Mouse (Mus musculus) MEL (cell line): ENCODE results near the gene Gng12. TPM values are rescaled to one million over a fixed set of nuclear protein-coding genes. Genes with fewer than 3 reads are reported as not detected.

ENCODE experiments used
- DNase-seq: peaks from one replicate; pipeline ENCODE4 v3.0.0; 2011; ENCODE audit warnings: low read depth, low spot score
- H3K27ac ChIP-seq: 2 replicates; pipeline ENCODE4 v1.5.1; 2012; ENCODE audit warnings: low read depth, mild to moderate bottlenecking, control low read depth, low read length, moderate library complexity; ENCODE audit not compliant: control insufficient read depth
- H3K27me3 ChIP-seq, 2 experiments: fragments of 150-350 bp in 1 of 2; sonication (generic) in 1 of 2; 2 replicates each; pipeline ENCODE4 v1.6.1; 2012; ENCODE audit warnings: low read length in 2 of 2, mild to moderate bottlenecking in 2 of 2, improper control_type of control experiment in 1 of 2, moderate library complexity in 1 of 2; ENCODE audit not compliant: insufficient read depth in 2 of 2, control insufficient read depth in 1 of 2
- H3K36me3 ChIP-seq, 2 experiments: 2 replicates each; pipeline ENCODE4 v1.6.1; 2012 to 2014; ENCODE audit warnings: low read length in 2 of 2, improper control_type of control experiment in 1 of 2, inconsistent platforms in 1 of 2, mild to moderate bottlenecking in 1 of 2; ENCODE audit not compliant: insufficient read depth in 2 of 2, control insufficient read depth in 1 of 2
- H3K4me1 ChIP-seq, 2 experiments: fragments of 150-350 bp in 1 of 2; sonication (generic) in 1 of 2; 2 replicates each; pipeline ENCODE4 v1.6.1; 2012; ENCODE audit warnings: low read length in 2 of 2, improper control_type of control experiment in 1 of 2, mild to moderate bottlenecking in 1 of 2; ENCODE audit not compliant: insufficient read depth in 2 of 2, control insufficient read depth in 1 of 2
- H3K4me3 ChIP-seq, 2 experiments: fragments of 150-350 bp in 1 of 2; sonication (generic) in 1 of 2; 2 replicates each; pipeline ENCODE4 v1.5.1; 2012; ENCODE audit warnings: low read depth in 2 of 2, low read length in 2 of 2, mild to moderate bottlenecking in 2 of 2, moderate library complexity in 2 of 2, control low read depth in 1 of 2, improper control_type of control experiment in 1 of 2; ENCODE audit not compliant: control insufficient read depth in 1 of 2, insufficient read depth in 1 of 2
- H3K79me2 ChIP-seq: 2 replicates; pipeline ENCODE4 v1.6.1; 2012; ENCODE audit warnings: mild to moderate bottlenecking, low read length, moderate library complexity; ENCODE audit not compliant: control insufficient read depth, poor library complexity, insufficient read depth
- H3K9ac ChIP-seq: 2 replicates; pipeline ENCODE4 v1.6.1; 2012; ENCODE audit warnings: low read depth, mild to moderate bottlenecking, control low read depth, low read length, moderate library complexity; ENCODE audit not compliant: control insufficient read depth, poor library complexity, severe bottlenecking
- H3K9me3 ChIP-seq: fragments of 150-350 bp; sonication (generic); replicated peaks from 2 replicates; pipeline ENCODE4 v1.6.1; 2012; ENCODE audit warnings: mild to moderate bottlenecking, low read length, improper control_type of control experiment, moderate library complexity; ENCODE audit not compliant: insufficient read depth
- BHLHE40 ChIP-seq: IDR thresholded peaks from 2 replicates; pipeline ENCODE4 v1.6.1; 2012; ENCODE audit warnings: low read depth, mild to moderate bottlenecking, inconsistent platforms, low read length, improper control_type of control experiment, borderline replicate concordance
- CHD1 ChIP-seq: IDR thresholded peaks from 2 replicates; pipeline ENCODE4 v1.6.1; 2012; ENCODE audit warnings: low read depth, mild to moderate bottlenecking, inconsistent platforms, low read length, improper control_type of control experiment
- CHD2 ChIP-seq: IDR thresholded peaks from 2 replicates; pipeline ENCODE4 v1.6.1; 2011; ENCODE audit warnings: low read length, improper control_type of control experiment
- CTCF ChIP-seq, 3 experiments: IDR thresholded peaks in 2 of 3; conservative IDR thresholded peaks in 1 of 3; 2 replicates each; pipeline ENCODE4 v1.5.1; 2011 to 2012; ENCODE audit warnings: low read length in 3 of 3, low read depth in 2 of 3, mild to moderate bottlenecking in 2 of 3, improper control_type of control experiment in 1 of 3, inconsistent platforms in 1 of 3, mixed read lengths in 1 of 3, moderate library complexity in 1 of 3; ENCODE audit not compliant: control insufficient read depth in 1 of 3, insufficient read depth in 1 of 3, poor library complexity in 1 of 3, severe bottlenecking in 1 of 3
- E2F4 ChIP-seq: IDR thresholded peaks from 2 replicates; pipeline ENCODE4 v1.6.1; 2011; ENCODE audit warnings: low read depth, low read length, improper control_type of control experiment, borderline replicate concordance
- ELF1 ChIP-seq: IDR thresholded peaks from 2 replicates; pipeline ENCODE4 v1.6.1; 2014; ENCODE audit warnings: low read depth, mild to moderate bottlenecking, inconsistent platforms, low read length, improper control_type of control experiment, moderate library complexity
- EP300 ChIP-seq, 2 experiments: IDR thresholded peaks; 2 replicates each; pipeline ENCODE4 v1.6.1; 2011; ENCODE audit warnings: improper control_type of control experiment in 2 of 2, low read length in 2 of 2, low read depth in 1 of 2, mild to moderate bottlenecking in 1 of 2
- ETS1 ChIP-seq: IDR thresholded peaks from 2 replicates; pipeline ENCODE4 v1.6.1; 2012; ENCODE audit warnings: low read depth, mild to moderate bottlenecking, inconsistent platforms, low read length, improper control_type of control experiment, moderate library complexity
- GATA1 ChIP-seq: IDR thresholded peaks from 2 replicates; pipeline ENCODE4 v1.6.1; 2011; ENCODE audit warnings: low read depth, low read length, improper control_type of control experiment
- HCFC1 ChIP-seq: IDR thresholded peaks from 2 replicates; pipeline ENCODE4 v1.6.1; 2012; ENCODE audit warnings: low read depth, mild to moderate bottlenecking, inconsistent platforms, low read length, improper control_type of control experiment, moderate library complexity
- JUND ChIP-seq: IDR thresholded peaks from 2 replicates; pipeline ENCODE4 v1.6.1; 2011; ENCODE audit warnings: low read depth, mild to moderate bottlenecking, improper control_type of control experiment, low read length
- KAT2A ChIP-seq: conservative IDR thresholded peaks from 2 replicates; pipeline ENCODE4 v1.6.1; 2012; ENCODE audit warnings: low read depth, low read length, improper control_type of control experiment, inconsistent platforms
- MAFK ChIP-seq: IDR thresholded peaks from 2 replicates; pipeline ENCODE4 v1.6.1; 2011; ENCODE audit warnings: low read depth, mild to moderate bottlenecking, low read length, improper control_type of control experiment, borderline replicate concordance
- MAX ChIP-seq: IDR thresholded peaks from 2 replicates; pipeline ENCODE4 v1.6.1; 2011; ENCODE audit warnings: low read length, improper control_type of control experiment
- MAZ ChIP-seq: IDR thresholded peaks from 2 replicates; pipeline ENCODE4 v1.6.1; 2012; ENCODE audit warnings: low read depth, mild to moderate bottlenecking, inconsistent platforms, low read length, improper control_type of control experiment
- MEF2A ChIP-seq: IDR thresholded peaks from 2 replicates; pipeline ENCODE4 v1.6.1; 2014; ENCODE audit warnings: low read depth, mild to moderate bottlenecking, inconsistent platforms, low read length, improper control_type of control experiment; ENCODE audit not compliant: poor library complexity, insufficient replicate concordance, severe bottlenecking; ENCODE audit errors: extremely low read depth
- MXI1 ChIP-seq: IDR thresholded peaks from 2 replicates; pipeline ENCODE4 v1.6.1; 2011; ENCODE audit warnings: mild to moderate bottlenecking, low read depth, low read length, improper control_type of control experiment
- MYB ChIP-seq: IDR thresholded peaks from 2 replicates; pipeline ENCODE4 v1.6.1; 2011; ENCODE audit warnings: mild to moderate bottlenecking, low read depth, low read length, improper control_type of control experiment
- MYC ChIP-seq: IDR thresholded peaks from 2 replicates; pipeline ENCODE4 v1.6.1; 2011; ENCODE audit warnings: low read depth, mild to moderate bottlenecking, low read length, improper control_type of control experiment, moderate library complexity
- NELFE ChIP-seq: IDR thresholded peaks from 2 replicates; pipeline ENCODE4 v1.6.1; 2011; ENCODE audit warnings: low read depth, low read length, improper control_type of control experiment
- NRF1 ChIP-seq: IDR thresholded peaks from 2 replicates; pipeline ENCODE4 v1.6.1; 2014; ENCODE audit warnings: low read depth, mild to moderate bottlenecking, inconsistent platforms, low read length, improper control_type of control experiment, moderate library complexity; ENCODE audit not compliant: poor library complexity, insufficient read depth, severe bottlenecking
- POLR2A ChIP-seq, 2 experiments: IDR thresholded peaks; 2 replicates each; pipeline ENCODE4 v1.6.1; 2011 to 2012; ENCODE audit warnings: low read length in 2 of 2, mild to moderate bottlenecking in 2 of 2, control low read depth in 1 of 2, improper control_type of control experiment in 1 of 2, low read depth in 1 of 2, moderate library complexity in 1 of 2; ENCODE audit not compliant: control insufficient read depth in 1 of 2, insufficient read depth in 1 of 2, poor library complexity in 1 of 2
- POLR2AphosphoS2 ChIP-seq: IDR thresholded peaks from 2 replicates; pipeline ENCODE4 v1.6.1; 2011; ENCODE audit warnings: low read length, improper control_type of control experiment
- POLR2AphosphoS5 ChIP-seq: IDR thresholded peaks from 2 replicates; pipeline ENCODE4 v1.6.1; 2012; ENCODE audit warnings: low read depth, borderline replicate concordance, mild to moderate bottlenecking, inconsistent platforms, low read length, moderate library complexity, mixed read lengths
- RAD21 ChIP-seq: IDR thresholded peaks from 2 replicates; pipeline ENCODE4 v1.6.1; 2011; ENCODE audit warnings: mild to moderate bottlenecking, low read depth, low read length, improper control_type of control experiment
- RCOR1 ChIP-seq: IDR thresholded peaks from 2 replicates; pipeline ENCODE4 v1.6.1; 2012; ENCODE audit warnings: low read depth, mild to moderate bottlenecking, inconsistent platforms, low read length, improper control_type of control experiment
- SIN3A ChIP-seq: IDR thresholded peaks from 2 replicates; pipeline ENCODE4 v1.6.1; 2012; ENCODE audit warnings: low read length, improper control_type of control experiment, inconsistent platforms
- SMC3 ChIP-seq: IDR thresholded peaks from 2 replicates; pipeline ENCODE4 v1.6.1; 2011; ENCODE audit warnings: low read depth, low read length, improper control_type of control experiment
- TAL1 ChIP-seq: IDR thresholded peaks from 2 replicates; pipeline ENCODE4 v1.6.1; 2012; ENCODE audit warnings: mild to moderate bottlenecking, inconsistent platforms, low read length, moderate library complexity, mixed read lengths
- TCF12 ChIP-seq: IDR thresholded peaks from 2 replicates; pipeline ENCODE4 v1.6.1; 2014; ENCODE audit warnings: low read depth, mild to moderate bottlenecking, inconsistent platforms, low read length, improper control_type of control experiment, moderate library complexity
- UBTF ChIP-seq: IDR thresholded peaks from 2 replicates; pipeline ENCODE4 v1.6.1; 2012; ENCODE audit warnings: low read depth, mild to moderate bottlenecking, inconsistent platforms, low read length, improper control_type of control experiment, moderate library complexity, borderline replicate concordance; ENCODE audit not compliant: insufficient read depth
- USF1 ChIP-seq: IDR thresholded peaks from 2 replicates; pipeline ENCODE4 v1.6.1; 2014; ENCODE audit warnings: low read depth, mild to moderate bottlenecking, inconsistent platforms, low read length, improper control_type of control experiment, moderate library complexity
- USF2 ChIP-seq, 2 experiments: IDR thresholded peaks; 2 replicates each; pipeline ENCODE4 v1.6.1; 2011 to 2012; ENCODE audit warnings: improper control_type of control experiment in 2 of 2, low read length in 2 of 2, borderline replicate concordance in 1 of 2, inconsistent platforms in 1 of 2, low read depth in 1 of 2, mild to moderate bottlenecking in 1 of 2; ENCODE audit not compliant: insufficient read depth in 1 of 2
- ZC3H11A ChIP-seq: IDR thresholded peaks from 2 replicates; pipeline ENCODE4 v1.6.1; 2012; ENCODE audit warnings: low read depth, mild to moderate bottlenecking, inconsistent platforms, low read length, improper control_type of control experiment
- ZKSCAN1 ChIP-seq: IDR thresholded peaks from 2 replicates; pipeline ENCODE4 v1.6.1; 2012; ENCODE audit warnings: low read depth, mild to moderate bottlenecking, inconsistent platforms, low read length, improper control_type of control experiment, moderate library complexity
- ZMIZ1 ChIP-seq: IDR thresholded peaks from 2 replicates; pipeline ENCODE4 v1.6.1; 2012; ENCODE audit warnings: low read depth, mild to moderate bottlenecking, inconsistent platforms, low read length, improper control_type of control experiment, moderate library complexity
- ZNF384 ChIP-seq: IDR thresholded peaks from 2 replicates; pipeline ENCODE4 v1.6.1; 2012; ENCODE audit warnings: low read depth, mild to moderate bottlenecking, inconsistent platforms, low read length, improper control_type of control experiment
- polyA plus RNA-seq, 2 experiments: library from polyadenylated mRNA; stranded (reverse) in 1 of 2; unstranded in 1 of 2; fragments of >175 nt in 1 of 2; fragments of >200 nt in 1 of 2; gene quantifications; 2 replicates each; pipeline versions ENCODE4 v1.2.1 to v1.2.4; 2012; ENCODE audit warnings: low replicate concordance in 2 of 2, low read depth in 1 of 2; ENCODE audit not compliant: insufficient read length in 2 of 2, insufficient read depth in 1 of 2, missing spikeins in 1 of 2
- total RNA-seq: library from RNA; depleted of rRNA; stranded (reverse); fragments of 300-350 nt; gene quantifications from 2 replicates; pipeline ENCODE4 v1.2.3, GENCODE M21; 2012

Gene Gng12
- total and polyA plus RNA-seq, 3 experiments = 16.8 to 44.0 TPM; not detected in 1

DNA sequence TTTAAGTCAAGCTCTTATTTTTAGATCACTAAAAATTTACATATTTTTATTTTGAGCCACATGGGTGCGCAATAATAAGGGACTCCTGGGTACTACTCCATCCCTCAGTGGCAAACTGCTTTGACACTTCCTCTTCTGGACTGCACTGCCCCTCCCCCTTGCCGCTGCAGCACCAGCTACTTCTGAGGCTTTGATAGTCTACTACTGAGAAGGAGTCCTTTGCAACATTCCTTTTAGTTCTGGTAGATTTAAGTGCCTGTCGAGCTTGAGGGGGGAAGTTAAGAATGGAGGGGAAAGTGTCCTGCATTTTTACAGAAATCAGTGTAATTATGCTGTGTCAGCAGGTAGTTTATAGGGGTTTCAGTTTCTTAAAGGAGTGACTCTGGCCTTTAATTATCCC, 77.0 kb downstream of the Gng12 start:
- no peak overlapping the region for H3K4me3 ChIP-seq
- no peak overlapping the region for H3K27ac ChIP-seq
- H3K27me3 ChIP-seq = no peaks in the 10 kb centered on the region
- peak; percentile 90 for DNase-seq
- no peak overlapping the region for H3K9ac ChIP-seq
- no peaks in the 10 kb centered on the region for H3K9me3 ChIP-seq
- peaks cover 7 to 10% of the 10 kb centered on the region in 2 experiments for H3K4me1 ChIP-seq
- peaks cover 2 to 11% of the 10 kb centered on the region in 2 experiments for H3K36me3 ChIP-seq
- no peaks in the 10 kb centered on the region; the same call in 1 of the 2 replicates for H3K79me2 ChIP-seq
- TF ChIP-seq UBTF = no peak
- no peak for TF ChIP-seq ZNF384
- TF ChIP-seq ZMIZ1 = no peak
- TF ChIP-seq POLR2A (IDR thresholded peaks at IDR 0.05; ENCODE audit: control insufficient read depth in 1 of 2, insufficient read depth in 1 of 2, low read depth in 1 of 2, low read length in 2 of 2, poor library complexity in 1 of 2) = no peak
- TF ChIP-seq CHD2 = peak; percentile 80
- no peak for TF ChIP-seq MEF2A
- peak; percentile 31; the same call in 1 of the 2 replicates for TF ChIP-seq BHLHE40
- TF ChIP-seq NRF1 = no peak
- TF ChIP-seq TCF12 = 0 out of 2 replicates have a peak, but pooled peaks have one; percentile 7
- TF ChIP-seq POLR2AphosphoS5 = no peak
- peak; percentile 82 for TF ChIP-seq ZC3H11A
- TF ChIP-seq MAZ = no peak; the same call in 1 of the 2 replicates
- peak; percentile 28; the same call in 1 of the 2 replicates for TF ChIP-seq JUND
- peak; percentile 71 for TF ChIP-seq ETS1
- TF ChIP-seq NELFE = no peak
- no peak for TF ChIP-seq USF2 (IDR thresholded peaks at IDR 0.05; ENCODE audit: borderline replicate concordance in 1 of 2, insufficient read depth in 1 of 2, low read depth in 1 of 2, low read length in 2 of 2)
- no peak for TF ChIP-seq ZKSCAN1
- TF ChIP-seq TAL1 = no peak
- peak in 1 of 3 experiments; percentile 57; a peak in 2 of 6 replicates for TF ChIP-seq CTCF (IDR thresholded peaks at IDR 0.05 in 2 of 3, conservative IDR thresholded peaks at IDR 0.05 in 1 of 3; ENCODE audit: control insufficient read depth in 1 of 3, insufficient read depth in 1 of 3, low read depth in 2 of 3, low read length in 3 of 3, poor library complexity in 1 of 3, severe bottlenecking in 1 of 3)
- peak; percentile 75 for TF ChIP-seq ELF1
- TF ChIP-seq MYC = peak; percentile 70
- TF ChIP-seq MYB = no peak
- peak; percentile 57 to 64 for TF ChIP-seq EP300 (IDR thresholded peaks at IDR 0.05; ENCODE audit: low read depth in 1 of 2, low read length in 2 of 2)
- TF ChIP-seq RCOR1 = 0 out of 2 replicates have a peak, but pooled peaks have one; percentile 41
- TF ChIP-seq MAFK = peak; percentile 92
- peak; percentile 88 for TF ChIP-seq SIN3A
- peak; percentile 75; the same call in 1 of the 2 replicates for TF ChIP-seq MXI1
- no peak for TF ChIP-seq USF1
- peak; percentile 80 for TF ChIP-seq SMC3
- 0 out of 2 replicates have a peak, but pooled peaks have one; percentile 53 for TF ChIP-seq MAX
- no peak; the same call in 1 of the 2 replicates for TF ChIP-seq GATA1
- TF ChIP-seq POLR2AphosphoS2 = no peak
- TF ChIP-seq HCFC1 = peak; percentile 46; the same call in 1 of the 2 replicates
- TF ChIP-seq E2F4 = no peak
- TF ChIP-seq CHD1 = no peak
- peak; percentile 66 for TF ChIP-seq RAD21
- 0 out of 2 replicates have a peak, but pooled peaks have one; percentile 24 for TF ChIP-seq KAT2A
